Mouse (Mus musculus) embryonic fibroblast, embryonic 13.5 days (primary cell): ENCODE results near the gene Slc25a51. TPM values are rescaled to one million over a fixed set of nuclear protein-coding genes. Genes with fewer than 3 reads are reported as not detected.

Source experiments
- H3K27ac ChIP-seq: 2 replicates; pipeline ENCODE4 v1.5.1; 2012; ENCODE audit warnings: low read length, control low read depth, inconsistent platforms; ENCODE audit not compliant: insufficient read depth
- H3K4me1 ChIP-seq: 2 replicates; pipeline ENCODE4 v1.6.1; 2011; ENCODE audit warnings: low read length; ENCODE audit not compliant: control insufficient read depth, insufficient read depth
- H3K4me3 ChIP-seq: 2 replicates; pipeline ENCODE4 v1.5.1; 2011; ENCODE audit warnings: mild to moderate bottlenecking, control low read depth, low read length; ENCODE audit not compliant: insufficient read depth
- CTCF ChIP-seq: IDR thresholded peaks from 2 replicates; pipeline ENCODE4 v1.5.1; 2011; ENCODE audit warnings: mild to moderate bottlenecking, control low read depth, low read length, moderate library complexity, borderline replicate concordance; ENCODE audit not compliant: insufficient read depth
- POLR2A ChIP-seq: IDR thresholded peaks from 2 replicates; pipeline ENCODE4 v1.6.1; 2011; ENCODE audit warnings: low read depth, mild to moderate bottlenecking, control low read depth, low read length, moderate library complexity
- polyA plus RNA-seq: library from polyadenylated mRNA; stranded (reverse); fragments of >200 nt; gene quantifications from 2 replicates; pipeline ENCODE4 v1.2.4, GENCODE M21; 2011; ENCODE audit warnings: low read depth; ENCODE audit not compliant: missing spikeins, insufficient read length

The Slc25a51 gene
- polyA plus RNA-seq, 1 experiment, result 83.6 TPM

GRCm38 (mm10) chr4:45426724-45427457 is 18.3 kb upstream of the Slc25a51 start:
- Histone ChIP-seq H3K4me1 (no peaks in the 10 kb centered on the region), H3K27ac (no peak overlapping the region)
- TF ChIP-seq POLR2A, result no peak

DNA sequence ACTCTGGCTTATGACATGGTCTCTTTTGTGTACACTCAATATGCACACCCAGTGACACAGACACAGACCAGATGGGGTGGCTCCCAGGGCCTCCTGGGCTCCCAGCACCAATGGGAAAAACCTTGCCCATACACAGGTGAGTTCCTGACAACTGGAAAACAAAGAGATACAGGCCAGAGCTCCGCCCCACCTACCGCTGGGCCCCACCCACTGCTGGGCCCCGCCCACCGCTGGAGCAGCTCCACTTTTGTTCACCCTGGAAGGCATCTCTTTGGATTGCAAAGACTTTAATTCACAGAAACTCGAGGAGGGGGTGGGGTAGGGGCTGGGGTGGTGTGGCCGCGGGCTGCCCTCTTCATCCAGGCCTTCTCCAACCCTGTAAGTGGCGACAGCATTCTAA is 14.8 kb upstream of the Slc25a51 start:
- Histone ChIP-seq H3K4me3 (no peak overlapping the region), H3K4me1 (no peaks in the 10 kb centered on the region), H3K27ac (no peak overlapping the region)
- TF ChIP-seq POLR2A (no peak), CTCF (no peak)

More at GRCm38 (mm10) chr4:45426724-45427457, 18.3 kb upstream of the Slc25a51 start:
- no peak overlapping the region for H3K4me3 ChIP-seq

DNA sequence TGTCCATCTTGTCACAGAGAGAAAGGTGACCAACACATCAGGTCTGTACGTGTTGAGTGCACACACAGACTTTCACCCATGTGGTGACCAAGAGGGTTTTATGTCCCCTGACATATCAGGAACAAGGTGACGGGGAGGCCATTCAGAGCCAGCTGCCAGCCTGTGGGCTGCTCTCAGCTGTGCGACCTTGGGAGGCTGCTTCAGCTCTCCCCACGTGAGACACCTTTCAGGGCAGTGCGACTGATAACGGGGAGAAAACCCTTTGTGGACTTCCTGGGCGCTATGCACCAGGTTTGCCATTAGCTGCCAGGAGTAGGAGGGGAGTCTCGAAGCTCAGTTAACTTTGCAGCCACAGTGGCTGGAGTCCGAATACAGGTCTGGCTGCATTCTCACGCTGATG is 14.1 kb upstream of the Slc25a51 start:
- TF ChIP-seq CTCF, result no peak
- no peak for TF ChIP-seq POLR2A
- H3K4me1 ChIP-seq, result no peaks in the 10 kb centered on the region

DNA sequence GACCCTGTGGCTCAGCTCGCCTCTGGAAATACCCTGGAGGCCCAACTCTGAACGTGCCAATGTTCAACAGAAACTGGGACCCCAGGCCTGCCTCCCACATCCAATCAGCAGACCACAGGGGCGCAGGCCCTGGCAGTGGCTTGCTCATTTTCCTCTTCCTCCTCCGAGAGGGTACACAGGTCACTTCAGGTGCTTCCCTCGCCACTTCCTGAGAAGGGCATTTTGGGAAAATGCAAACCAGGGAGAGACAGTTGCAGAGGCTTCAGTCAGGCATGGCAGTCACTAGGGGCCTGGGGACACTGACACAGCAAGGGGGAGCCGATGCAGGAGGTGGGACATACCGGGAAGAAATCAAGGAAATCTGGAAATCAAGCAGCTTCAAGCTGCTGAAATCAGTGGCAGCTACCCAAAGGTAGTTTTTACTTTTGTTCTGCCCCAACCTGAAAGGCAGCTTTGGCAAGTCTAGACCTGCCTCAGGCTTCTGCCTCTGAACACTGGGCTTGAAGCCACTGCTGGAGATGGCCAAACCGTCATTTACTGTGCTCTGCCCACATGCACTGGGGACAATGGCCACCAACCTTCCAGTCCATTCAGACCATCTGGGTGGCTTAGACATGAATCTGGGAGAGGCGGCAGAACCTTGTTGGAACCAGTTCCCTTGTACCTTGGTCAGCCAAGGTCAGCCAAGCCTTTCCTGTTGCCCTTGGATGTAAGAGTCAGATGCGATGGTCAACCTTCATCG is 13.1 kb upstream of the Slc25a51 start:
- TF ChIP-seq POLR2A (no peak), CTCF (no peak)
- no peak overlapping the region for H3K27ac ChIP-seq
- H3K4me1 ChIP-seq, result no peaks in the 10 kb centered on the region
- no peak overlapping the region for H3K4me3 ChIP-seq

More for the DNA sequence above, 14.1 kb upstream of the Slc25a51 start:
- Histone ChIP-seq H3K4me3 (no peak overlapping the region), H3K27ac (no peak overlapping the region)

DNA sequence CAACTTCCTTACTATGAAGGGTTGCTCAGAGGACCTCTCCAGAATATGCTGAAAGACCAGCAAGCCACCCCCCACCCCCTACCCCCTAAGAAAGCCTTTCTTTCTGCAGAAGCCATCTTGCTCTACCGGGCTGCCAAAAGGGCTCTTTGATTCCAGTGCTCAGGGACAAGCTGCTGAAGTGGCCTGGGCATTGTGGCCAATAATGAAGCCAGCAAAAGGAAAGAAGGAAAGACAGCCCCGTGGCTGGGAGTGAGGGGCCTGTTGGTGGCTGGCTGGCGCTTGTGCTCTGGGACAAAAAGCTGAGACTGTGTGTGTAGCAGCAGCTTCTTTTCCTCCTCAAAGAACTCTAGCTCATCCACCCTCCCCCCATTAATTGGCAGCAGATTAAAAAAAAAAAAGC is 12.2 kb upstream of the Slc25a51 start:
- Histone ChIP-seq H3K27ac (no peak overlapping the region), H3K4me3 (no peak overlapping the region), H3K4me1 (no peaks in the 10 kb centered on the region)
- no peak for TF ChIP-seq CTCF
- TF ChIP-seq POLR2A, result no peak

DNA sequence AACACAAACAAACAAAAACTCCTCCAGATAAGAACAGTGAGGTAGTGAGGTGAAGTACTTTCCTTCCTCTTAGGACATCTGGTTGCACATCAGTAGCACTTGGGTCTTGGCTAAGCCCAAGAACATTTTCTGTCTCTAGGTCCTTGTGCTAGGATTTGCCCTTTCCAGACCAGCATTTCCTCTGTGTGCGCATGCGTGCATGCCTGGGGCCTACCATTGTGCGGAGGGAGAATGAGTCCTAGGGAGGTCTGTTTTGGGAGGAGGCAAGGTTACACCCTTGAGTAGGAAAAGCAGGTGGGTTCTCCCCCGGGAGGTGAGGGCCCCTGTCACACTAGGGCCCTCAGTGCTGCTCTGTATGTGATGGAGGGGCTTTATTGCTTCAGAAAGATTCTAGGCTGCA is 10.5 kb upstream of the Slc25a51 start:
- H3K4me1 ChIP-seq, result no peaks in the 10 kb centered on the region
- TF ChIP-seq POLR2A, result no peak
- no peak for TF ChIP-seq CTCF
- H3K4me3 ChIP-seq, result no peak overlapping the region
- no peak overlapping the region for H3K27ac ChIP-seq

GRCm38 (mm10) chr4:45418229-45418950 is 9.8 kb upstream of the Slc25a51 start:
- no peak overlapping the region for H3K4me3 ChIP-seq
- no peaks in the 10 kb centered on the region for H3K4me1 ChIP-seq
- TF ChIP-seq CTCF (peak; percentile 81), POLR2A (no peak)
- no peak overlapping the region for H3K27ac ChIP-seq

GRCm38 (mm10) chr4:45416314-45416713 is 7.7 kb upstream of the Slc25a51 start:
- Histone ChIP-seq H3K4me1 (no peaks in the 10 kb centered on the region), H3K4me3 (no peak overlapping the region), H3K27ac (no peak overlapping the region)
- TF ChIP-seq CTCF (no peak), POLR2A (no peak)

GRCm38 (mm10) chr4:45413674-45414338 is 5.2 kb upstream of the Slc25a51 start:
- TF ChIP-seq CTCF (no peak), POLR2A (no peak)
- H3K27ac ChIP-seq, result no peak overlapping the region
- no peaks in the 10 kb centered on the region for H3K4me1 ChIP-seq
- no peak overlapping the region for H3K4me3 ChIP-seq
